Mouse (Mus musculus): ENCODE results near the gene Faf2. TPM values are rescaled to one million over a fixed set of nuclear protein-coding genes. Genes with fewer than 3 reads are reported as not detected.

Gene Faf2
- total and polyA plus RNA-seq, 2 experiments from 2014 or later, result 49.3 to 53.0 TPM

DNA sequence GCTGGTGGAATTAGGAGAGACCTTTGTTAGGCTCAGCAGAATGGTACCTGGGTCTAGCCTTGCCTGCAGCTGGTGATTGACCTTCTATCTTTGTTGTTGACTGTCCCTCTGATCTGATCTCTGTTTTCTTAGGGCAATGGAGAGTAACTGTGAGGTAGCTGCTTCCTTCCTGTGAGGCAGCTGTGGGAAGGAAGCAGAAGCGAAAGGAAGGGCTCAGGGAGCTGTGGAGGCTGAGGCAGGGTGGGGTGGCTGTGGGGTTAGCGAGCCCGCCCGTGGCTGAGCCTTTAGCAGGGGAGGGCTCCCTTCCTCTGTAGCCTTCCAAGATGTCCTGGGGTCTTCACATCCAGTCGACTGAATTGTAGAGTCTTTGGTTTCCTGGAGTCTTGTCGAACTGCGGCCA is 80.9 kb downstream of the Faf2 start:
- no peak for DNase-seq (ENCODE audit: low spot score)
- H3K9me3 ChIP-seq (ENCODE audit: low read length), result no peaks in the 10 kb centered on the region
- TF ChIP-seq CTCF (IDR thresholded peaks at IDR 0.05), result no peak
- no peaks in the 10 kb centered on the region for H3K4me1 ChIP-seq (ENCODE audit: insufficient read depth, low read length)
- H3K9ac ChIP-seq (replicated peaks; ENCODE audit: low read length, poor library complexity, severe bottlenecking), result no peak overlapping the region
- H3K4me2 ChIP-seq (ENCODE audit: low read depth, low read length, poor library complexity, severe bottlenecking), result no peak overlapping the region
- ATAC-seq (ENCODE audit: low FRiP score), result no peak
- H3K4me3 ChIP-seq (ENCODE audit: low read depth, low read length), result no peak overlapping the region
- H3K27ac ChIP-seq (ENCODE audit: low read depth, low read length), result no peak overlapping the region
- no peaks in the 10 kb centered on the region for H3K36me3 ChIP-seq (ENCODE audit: insufficient read depth, low read length)
- 60% methylated on average over 7 of the region's 7 CpGs for WGBS
- no peaks in the 10 kb centered on the region for H3K27me3 ChIP-seq (ENCODE audit: insufficient read depth, low read length)

DNA sequence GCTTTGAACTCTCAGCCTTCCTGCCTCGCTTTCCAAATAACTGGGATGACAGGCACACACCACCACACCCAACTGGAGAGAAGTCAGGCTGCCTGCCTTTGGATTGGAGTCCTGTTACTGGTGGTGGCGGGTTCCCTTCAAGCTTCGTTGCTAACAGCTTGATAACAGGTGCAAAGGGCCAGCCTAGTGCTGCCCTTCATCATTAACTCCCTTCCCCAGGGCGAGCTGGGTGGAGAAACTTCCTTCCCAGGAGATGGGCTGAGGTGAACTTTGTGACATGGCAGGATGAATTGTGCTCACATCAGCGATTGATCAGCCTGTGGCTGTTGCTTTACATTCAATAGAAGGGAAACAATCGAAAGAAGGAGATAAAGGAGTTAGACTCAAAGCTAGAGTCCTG is 83.3 kb downstream of the Faf2 start:
- Histone ChIP-seq H3K27ac (ENCODE audit: low read depth, low read length) (no peak overlapping the region), H3K4me1 (ENCODE audit: insufficient read depth, low read length) (no peaks in the 10 kb centered on the region), H3K4me3 (ENCODE audit: low read depth, low read length) (no peak overlapping the region), H3K27me3 (ENCODE audit: insufficient read depth, low read length) (no peaks in the 10 kb centered on the region), H3K4me2 (ENCODE audit: low read depth, low read length, poor library complexity, severe bottlenecking) (no peak overlapping the region), H3K9ac (replicated peaks; ENCODE audit: low read length, poor library complexity, severe bottlenecking) (no peak overlapping the region), H3K9me3 (ENCODE audit: low read length) (no peaks in the 10 kb centered on the region), H3K36me3 (ENCODE audit: insufficient read depth, low read length) (no peaks in the 10 kb centered on the region)
- 55% methylated on average over 6 of the region's 6 CpGs for WGBS
- no peak for DNase-seq (ENCODE audit: low spot score)
- TF ChIP-seq CTCF (IDR thresholded peaks at IDR 0.05), result no peak
- no peak for ATAC-seq (ENCODE audit: low FRiP score)

DNA sequence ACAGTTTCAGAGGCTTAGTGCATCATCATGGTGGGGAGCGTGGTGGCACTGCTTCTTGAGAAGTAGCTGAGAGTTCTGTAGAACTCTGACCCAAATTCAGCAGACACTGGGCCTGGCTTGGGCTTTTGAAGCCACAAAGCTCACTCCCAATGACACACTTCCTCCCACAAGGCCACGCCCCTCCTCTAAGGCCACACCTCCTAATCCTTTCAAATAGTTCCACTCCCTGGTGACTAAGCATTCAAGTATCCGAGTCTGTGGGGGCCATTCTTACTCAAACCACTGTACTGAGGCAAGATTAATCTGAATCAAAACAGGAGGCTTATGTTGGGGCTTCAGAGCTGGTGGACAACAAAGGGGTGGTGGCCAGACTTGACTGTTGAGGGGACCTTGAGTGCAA is 89.3 kb downstream of the Faf2 start:
- Histone ChIP-seq H3K4me2 (ENCODE audit: low read depth, low read length, poor library complexity, severe bottlenecking) (no peak overlapping the region), H3K36me3 (ENCODE audit: insufficient read depth, low read length) (no peaks in the 10 kb centered on the region), H3K4me1 (ENCODE audit: insufficient read depth, low read length) (no peaks in the 10 kb centered on the region), H3K27me3 (ENCODE audit: insufficient read depth, low read length) (no peaks in the 10 kb centered on the region), H3K9ac (replicated peaks; ENCODE audit: low read length, poor library complexity, severe bottlenecking) (no peak overlapping the region), H3K27ac (ENCODE audit: low read depth, low read length) (no peak overlapping the region), H3K9me3 (ENCODE audit: low read length) (no peaks in the 10 kb centered on the region), H3K4me3 (ENCODE audit: low read depth, low read length) (no peak overlapping the region)
- WGBS, result 79% methylated on average over 3 of the region's 3 CpGs
- ATAC-seq (ENCODE audit: low FRiP score) (no peak), DNase-seq (ENCODE audit: low spot score) (no peak)
- no peak for TF ChIP-seq CTCF (IDR thresholded peaks at IDR 0.05)

Small RNAs within 50 kb of the gene (microRNA-seq; reads per million reads assigned to microRNA genes)
- gene Gm24195 (ENCODE audit: borderline number of aligned reads), result not detected

Other genes starting within 250 kb of the Faf2 start
- gene Thoc3, start 152.9 kb upstream of the Faf2 start, total RNA-seq (2014; rRNA removed), result 51.7 and 62.6 TPM in 2 replicates
- gene Thoc3, start 152.9 kb upstream of the Faf2 start, polyA plus RNA-seq (2015; fragmentation: Nextera tagmentation; extraction: Ambion mirVana), result 127 and 133 TPM in 2 replicates
- gene Simc1, start 118.0 kb upstream of the Faf2 start, total RNA-seq (2014; rRNA removed), result 20.1 and 23.6 TPM in 2 replicates
- gene Simc1, start 118.0 kb upstream of the Faf2 start, polyA plus RNA-seq (2015; fragmentation: Nextera tagmentation; extraction: Ambion mirVana), result 9.8 and 10.2 TPM in 2 replicates
- 205 and 230 TPM in 2 replicates for gene 4833439L19Rik, start 56.3 kb upstream of the Faf2 start, total RNA-seq (2014; rRNA removed)
- gene 4833439L19Rik, start 56.3 kb upstream of the Faf2 start, polyA plus RNA-seq (2015; fragmentation: Nextera tagmentation; extraction: Ambion mirVana), result 240 and 248 TPM in 2 replicates
- gene Arl10, start 46.8 kb upstream of the Faf2 start, total RNA-seq (2014; rRNA removed), result 161 and 171 TPM in 2 replicates
- 79.2 and 80.2 TPM in 2 replicates for gene Arl10, start 46.8 kb upstream of the Faf2 start, polyA plus RNA-seq (2015; fragmentation: Nextera tagmentation; extraction: Ambion mirVana)
- 26.7 TPM in 2 replicates for gene Nop16, start 31.7 kb upstream of the Faf2 start, total RNA-seq (2014; rRNA removed)
- 53.8 and 54.1 TPM in 2 replicates for gene Nop16, start 31.7 kb upstream of the Faf2 start, polyA plus RNA-seq (2015; fragmentation: Nextera tagmentation; extraction: Ambion mirVana)
- 110 and 203 TPM in 2 replicates for gene Higd2a, start 31.6 kb upstream of the Faf2 start, total RNA-seq (2014; rRNA removed)
- gene Higd2a, start 31.6 kb upstream of the Faf2 start, polyA plus RNA-seq (2015; fragmentation: Nextera tagmentation; extraction: Ambion mirVana), result 327 and 330 TPM in 2 replicates
- gene Cltb, start 10.4 kb upstream of the Faf2 start, total RNA-seq (2014; rRNA removed), result 243 and 256 TPM in 2 replicates
- 326 and 328 TPM in 2 replicates for gene Cltb, start 10.4 kb upstream of the Faf2 start, polyA plus RNA-seq (2015; fragmentation: Nextera tagmentation; extraction: Ambion mirVana)
- gene Rnf44, start 72.1 kb downstream of the Faf2 start, total RNA-seq (2014; rRNA removed), result 67.6 and 71.2 TPM in 2 replicates
- 51.7 and 52.0 TPM in 2 replicates for gene Rnf44, start 72.1 kb downstream of the Faf2 start, polyA plus RNA-seq (2015; fragmentation: Nextera tagmentation; extraction: Ambion mirVana)
- gene Cdhr2, start 79.7 kb downstream of the Faf2 start, total RNA-seq (2014; rRNA removed), result 0.33 and 0.52 TPM in 2 replicates
- 0.65 and 0.84 TPM in 2 replicates for gene Cdhr2, start 79.7 kb downstream of the Faf2 start, polyA plus RNA-seq (2015; fragmentation: Nextera tagmentation; extraction: Ambion mirVana)
- gene Gprin1, start 128.1 kb downstream of the Faf2 start, total RNA-seq (2014; rRNA removed), result 167 and 170 TPM in 2 replicates
- gene Gprin1, start 128.1 kb downstream of the Faf2 start, polyA plus RNA-seq (2015; fragmentation: Nextera tagmentation; extraction: Ambion mirVana), result 21.7 and 23.0 TPM in 2 replicates
- 84.6 and 90.6 TPM in 2 replicates for gene Sncb, start 144.8 kb downstream of the Faf2 start, total RNA-seq (2014; rRNA removed)
- gene Sncb, start 144.8 kb downstream of the Faf2 start, polyA plus RNA-seq (2015; fragmentation: Nextera tagmentation; extraction: Ambion mirVana), result 213 and 233 TPM in 2 replicates
- gene Eif4e1b, start 162.2 kb downstream of the Faf2 start, total RNA-seq (2014; rRNA removed), result not detected in 2 replicates
- gene Eif4e1b, start 162.2 kb downstream of the Faf2 start, polyA plus RNA-seq (2015; fragmentation: Nextera tagmentation; extraction: Ambion mirVana), result not detected in 2 replicates
- 43.4 and 58.1 TPM in 2 replicates for gene Tspan17, start 167.6 kb downstream of the Faf2 start, total RNA-seq (2014; rRNA removed)
- gene Tspan17, start 167.6 kb downstream of the Faf2 start, polyA plus RNA-seq (2015; fragmentation: Nextera tagmentation; extraction: Ambion mirVana), result 100 and 115 TPM in 2 replicates